Mouse (Mus musculus) kidney, adult 11 months (tissue): ENCODE data around the gene Prpf40b.

Source experiments
- DNase-seq: peaks from one replicate; pipeline ENCODE4 v3.0.0; 2022

The Prpf40b gene

GRCm38 (mm10) chr15:99334500-99334899, 39.6 kb downstream of the Prpf40b start:
- DNase-seq = no peak

- no peak for DNase-seq
These were observed 41.0 kb downstream of the Prpf40b start for GRCm38 (mm10) chr15:99335801-99336320.

- no peak for DNase-seq
These were observed 44.0 kb downstream of the Prpf40b start for GRCm38 (mm10) chr15:99338916-99339315.

DNA sequence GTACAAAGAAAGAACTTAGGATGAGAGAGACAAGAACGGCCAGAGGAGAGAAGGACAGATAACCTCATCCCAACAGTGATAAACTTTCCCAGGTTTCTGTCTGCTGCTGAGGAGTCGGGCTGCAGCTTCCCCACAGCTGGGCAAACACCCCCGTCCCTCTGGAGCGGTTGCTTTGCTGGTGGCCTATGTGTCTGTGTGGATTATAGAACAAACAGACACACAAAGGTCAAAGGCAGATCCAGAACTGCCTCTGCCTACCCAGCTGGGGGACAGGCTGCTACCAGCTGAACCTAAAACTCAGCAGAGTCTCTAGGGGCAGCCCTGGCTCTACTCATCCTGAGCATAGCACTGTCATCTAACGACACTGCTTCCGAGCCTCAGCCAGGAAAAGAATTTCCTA, 44.8 kb downstream of the Prpf40b start:
- no peak for DNase-seq

GRCm38 (mm10) chr15:99341102-99341501, 46.2 kb downstream of the Prpf40b start:
- no peak for DNase-seq

DNA sequence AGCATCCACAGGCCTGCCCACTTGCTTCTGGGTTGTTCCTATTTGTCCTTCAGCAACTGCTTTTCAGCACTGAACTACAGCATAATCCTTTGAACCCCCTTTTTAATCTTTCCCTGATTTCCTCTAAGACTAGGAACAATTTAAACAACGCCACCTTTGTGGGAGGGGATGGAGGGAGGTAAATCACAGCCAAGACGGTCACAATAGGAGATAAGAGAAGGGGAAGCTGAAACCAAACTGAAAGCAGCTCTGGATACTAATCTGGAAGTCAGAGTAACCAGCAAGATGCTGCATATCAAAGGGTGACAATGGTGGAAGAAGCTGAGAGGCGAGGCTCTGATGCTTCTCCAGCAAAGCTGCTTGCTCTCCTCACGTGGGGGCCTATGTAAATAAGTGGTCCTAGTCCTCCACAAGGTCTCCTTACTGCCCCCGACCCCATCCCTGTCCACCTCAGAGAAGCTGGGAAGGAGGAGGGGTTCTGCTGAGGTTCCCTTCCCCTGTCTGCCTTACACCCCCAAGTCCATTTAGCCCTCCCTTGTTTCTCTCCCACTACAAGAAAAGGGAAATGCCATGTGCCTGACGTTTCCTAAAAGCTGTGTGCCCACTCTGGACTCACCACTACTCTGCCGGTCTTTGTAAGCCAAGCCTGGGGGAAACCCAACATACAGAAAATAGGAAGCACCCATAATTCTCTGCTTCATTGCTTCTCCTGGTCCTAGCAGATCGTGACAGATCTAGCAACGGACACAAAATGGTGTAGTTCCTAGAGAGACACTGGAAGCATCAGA, 47.5 kb downstream of the Prpf40b start:
- no peak for DNase-seq

- no peak for DNase-seq
These were observed 48.7 kb downstream of the Prpf40b start for GRCm38 (mm10) chr15:99343414-99344147.

DNA sequence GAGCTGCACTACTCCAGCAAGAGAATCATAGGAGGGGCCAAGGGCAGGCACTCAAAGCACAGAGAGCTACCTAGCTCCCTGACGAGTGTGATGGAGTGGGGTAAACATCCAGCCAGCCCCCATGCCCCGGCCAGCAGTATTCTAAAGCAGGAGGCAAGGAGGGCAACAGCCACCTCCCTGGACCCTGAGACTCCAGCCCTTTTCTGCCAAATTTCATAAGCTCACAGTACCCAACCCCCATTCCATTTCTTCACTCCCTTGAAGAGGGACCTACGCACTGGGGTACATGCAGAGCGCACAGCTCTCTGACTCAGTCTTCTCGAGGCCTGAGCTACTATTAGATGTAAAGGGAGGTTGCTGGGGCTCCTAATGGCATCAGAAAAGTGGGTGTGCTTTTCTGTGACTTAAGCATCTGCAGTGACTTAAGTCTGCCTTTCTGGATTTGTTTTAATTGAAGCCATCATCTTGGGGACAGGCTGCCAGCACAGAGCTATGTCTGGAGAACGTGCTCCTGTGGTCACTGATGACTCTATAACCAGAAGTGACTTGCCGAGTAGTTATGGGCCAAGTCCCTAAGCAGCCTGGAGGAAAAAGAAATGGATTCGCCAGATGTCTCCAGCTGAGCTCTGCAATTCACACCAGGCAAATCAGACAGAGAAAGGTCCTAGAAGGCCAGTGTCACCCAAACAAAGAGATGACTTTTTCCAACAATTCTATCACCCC, 49.4 kb downstream of the Prpf40b start:
- no peak for DNase-seq

- no peak for DNase-seq
These were observed 50.1 kb downstream of the Prpf40b start for GRCm38 (mm10) chr15:99344961-99345360.

GRCm38 (mm10) chr15:99351610-99352009, 56.7 kb downstream of the Prpf40b start:
- DNase-seq = no peak

- no peak for DNase-seq
These were observed 57.4 kb downstream of the Prpf40b start for GRCm38 (mm10) chr15:99352306-99352705.

GRCm38 (mm10) chr15:99355660-99356059, 60.8 kb downstream of the Prpf40b start:
- DNase-seq = no peak

GRCm38 (mm10) chr15:99356462-99356861, 61.6 kb downstream of the Prpf40b start:
- DNase-seq = no peak

DNA sequence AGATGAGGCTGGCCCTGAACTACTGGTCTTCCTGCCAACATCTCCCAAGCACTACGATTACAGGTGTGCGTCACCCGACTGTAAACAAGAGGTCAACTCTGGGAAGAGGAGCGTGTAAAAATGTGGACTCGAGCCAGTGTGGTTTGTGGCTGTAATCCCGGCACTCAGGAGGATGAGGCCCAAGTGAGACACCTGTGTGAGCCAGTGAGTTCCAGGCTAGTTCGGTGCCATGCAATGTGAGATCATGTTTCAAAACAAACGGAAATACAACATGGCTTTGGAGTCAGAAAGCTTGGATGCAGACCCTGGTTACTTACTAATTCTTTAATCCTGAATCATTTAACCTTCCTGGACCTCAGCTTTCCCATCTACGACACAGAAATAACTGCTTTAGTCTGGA, 64.1 kb downstream of the Prpf40b start:
- no peak for DNase-seq

GRCm38 (mm10) chr15:99364022-99364530, 69.2 kb downstream of the Prpf40b start:
- no peak for DNase-seq

GRCm38 (mm10) chr15:99364921-99365320, 70.0 kb downstream of the Prpf40b start:
- DNase-seq = no peak
